Mouse (Mus musculus): ENCODE data around the gene Kirrel3. TPM values are rescaled to one million over a fixed set of nuclear protein-coding genes. Genes with fewer than 3 reads are reported as not detected.
A peak's percentile ranks its signal among the peaks of the same experiment; 100 is the strongest.

The Kirrel3 gene
- total RNA-seq, 1 experiment from 2014 or later = 1.2 TPM

- DNase-seq = no peak
These were observed 541.8 kb downstream of the Kirrel3 start for GRCm38 (mm10) chr9:35027382-35027997.

GRCm38 (mm10) chr9:35030823-35031222 lies 545.1 kb downstream of the Kirrel3 start:
- DNase-seq = peak; percentile 80

- DNase-seq = peak; percentile 54
These were observed 546.8 kb downstream of the Kirrel3 start for GRCm38 (mm10) chr9:35032457-35032856.

- DNase-seq = no peak
These were observed 549.4 kb downstream of the Kirrel3 start for GRCm38 (mm10) chr9:35035074-35035473.

- DNase-seq = peak; percentile 79
These were observed 553.4 kb downstream of the Kirrel3 start for GRCm38 (mm10) chr9:35038922-35039586.

- no peak for DNase-seq
These were observed 554.2 kb downstream of the Kirrel3 start for GRCm38 (mm10) chr9:35039846-35040245.

- no peak for DNase-seq
These were observed 555.8 kb downstream of the Kirrel3 start for GRCm38 (mm10) chr9:35041493-35041892.

- peak; percentile 4 for DNase-seq
These were observed 557.9 kb downstream of the Kirrel3 start for GRCm38 (mm10) chr9:35043619-35044018.

- peak; percentile 71 for DNase-seq
These were observed 558.8 kb downstream of the Kirrel3 start for GRCm38 (mm10) chr9:35044458-35044857.

- peak; percentile 64 for DNase-seq
These were observed 559.4 kb downstream of the Kirrel3 start for GRCm38 (mm10) chr9:35045031-35045531.

GRCm38 (mm10) chr9:35045756-35046155 lies 560.1 kb downstream of the Kirrel3 start:
- DNase-seq = peak; percentile 67

GRCm38 (mm10) chr9:35048449-35048848 lies 562.8 kb downstream of the Kirrel3 start:
- DNase-seq = peak; percentile 1

GRCm38 (mm10) chr9:35049891-35050527 lies 564.3 kb downstream of the Kirrel3 start:
- DNase-seq = peak; percentile 1

GRCm38 (mm10) chr9:35050701-35051454 lies 565.2 kb downstream of the Kirrel3 start:
- DNase-seq = peak; percentile 0

GRCm38 (mm10) chr9:35051666-35052065 lies 566.0 kb downstream of the Kirrel3 start:
- DNase-seq = no peak

GRCm38 (mm10) chr9:35052671-35053070 lies 567.0 kb downstream of the Kirrel3 start:
- peak; percentile 1 for DNase-seq

GRCm38 (mm10) chr9:35053081-35053480 lies 567.4 kb downstream of the Kirrel3 start:
- DNase-seq = peak; percentile 1

GRCm38 (mm10) chr9:35053669-35054068 lies 568.0 kb downstream of the Kirrel3 start:
- peak; percentile 1 for DNase-seq

GRCm38 (mm10) chr9:35055528-35056330 lies 570.0 kb downstream of the Kirrel3 start:
- no peak for DNase-seq

GRCm38 (mm10) chr9:35056611-35057010 lies 570.9 kb downstream of the Kirrel3 start:
- no peak for DNase-seq

GRCm38 (mm10) chr9:35057631-35058030 lies 571.9 kb downstream of the Kirrel3 start:
- DNase-seq = no peak

GRCm38 (mm10) chr9:35058186-35058585 lies 572.5 kb downstream of the Kirrel3 start:
- no peak for DNase-seq

Data from adrenal gland, postnatal 14 days (tissue).